Mouse (Mus musculus) heart, embryonic 16.5 days (tissue): ENCODE data around the gene Kcnk2. TPM values are rescaled to one million over a fixed set of nuclear protein-coding genes. Genes with fewer than 3 reads are reported as not detected.
"Not testable (repeated sequence)": the region's sequence is repeated elsewhere in the genome, so short reads cannot be mapped to it uniquely, and the experiment has no call there.

Experiments
- ATAC-seq: fragments of 200-750 bp; cut with Nextera tagmentation; replicated peaks from 2 replicates; pipeline ENCODE4 v1.8.0; 2017; ENCODE audit warnings: moderate number of reproducible peaks; ENCODE audit not compliant: insufficient read depth, low FRiP score; ENCODE audit errors: extremely low read depth
- H3K27ac ChIP-seq: fragments of 300-500 bp; sonication (generic); 2 replicates; pipeline ENCODE4 v1.5.1; 2014; ENCODE audit warnings: mild to moderate bottlenecking, low read length, control low read depth, moderate library complexity
- H3K27me3 ChIP-seq: fragments of 300-500 bp; sonication (generic); 2 replicates; pipeline ENCODE4 v1.6.1; 2014; ENCODE audit warnings: low read length, mixed read lengths; ENCODE audit not compliant: control insufficient read depth, insufficient read depth
- H3K36me3 ChIP-seq: fragments of 300-500 bp; sonication (generic); 2 replicates; pipeline ENCODE4 v1.6.1; 2014; ENCODE audit not compliant: control insufficient read depth, insufficient read depth
- H3K4me1 ChIP-seq: fragments of 300-500 bp; sonication (generic); 2 replicates; pipeline ENCODE4 v1.6.1; 2014; ENCODE audit warnings: low read length, mixed read lengths; ENCODE audit not compliant: control insufficient read depth, insufficient read depth
- H3K4me2 ChIP-seq: fragments of 300-500 bp; sonication (generic); 2 replicates; pipeline ENCODE4 v1.6.1; 2014; ENCODE audit warnings: low read depth, mild to moderate bottlenecking, control low read depth, low read length
- H3K4me3 ChIP-seq: fragments of 300-500 bp; sonication (generic); 2 replicates; pipeline ENCODE4 v1.5.1; 2014; ENCODE audit warnings: mild to moderate bottlenecking, control low read depth, low read length
- H3K9ac ChIP-seq: fragments of 300-500 bp; sonication (generic); 2 replicates; pipeline ENCODE4 v1.6.1; 2014; ENCODE audit warnings: low read length, control low read depth
- H3K9me3 ChIP-seq: fragments of 300-500 bp; sonication (generic); replicated peaks from 2 replicates; pipeline ENCODE4 v1.6.1; 2016; ENCODE audit warnings: low read length; ENCODE audit not compliant: control insufficient read depth
- WGBS: fragments of 180-500 bp; shearing (Covaris S2); extraction: QIAGEN DNeasy Blood & Tissue Kit; methylation state at CpG from one replicate; pipeline ENCODE4 v1.1.7; 2014; 5-methylcytosine and 5-hydroxymethylcytosine counted together
- polyA plus RNA-seq: library from polyadenylated mRNA; unstranded; fragments of >200 nt; fragmentation: Nextera tagmentation; extraction: Ambion mirVana; gene quantifications from 2 replicates; pipeline ENCODE4 v1.2.1, GENCODE M21; 2015

The Kcnk2 gene
- polyA plus RNA-seq, 1 experiment from 2014 or later: 1.4 TPM

DNA sequence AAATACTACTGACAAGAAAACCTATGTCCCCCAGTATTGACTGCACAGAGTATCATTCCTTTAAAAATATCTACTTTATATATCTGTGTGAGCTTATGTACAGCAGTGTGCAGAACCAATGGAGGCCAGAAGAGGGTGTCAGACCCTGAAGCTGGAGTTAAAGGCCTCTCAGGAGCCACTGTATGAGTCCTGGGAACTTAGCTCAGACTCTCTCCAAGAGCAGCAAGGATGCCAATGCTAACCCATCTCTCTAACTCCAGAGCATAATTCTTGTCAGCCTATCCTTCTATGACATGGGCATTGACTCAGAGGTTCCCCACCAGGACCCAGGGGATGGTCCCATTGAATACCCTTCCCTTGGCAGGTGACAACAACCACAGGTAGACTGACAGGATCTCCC lies 148.4 kb downstream of the Kcnk2 start:
- ATAC-seq: no peak
- Histone ChIP-seq H3K4me3 (no peak overlapping the region), H3K9ac (no peak overlapping the region), H3K4me2 (no peak overlapping the region), H3K4me1 (no peaks in the 10 kb centered on the region), H3K9me3 (0 out of 2 replicates have a peak, but pooled peaks cover 2% of the 10 kb centered on the region), H3K27me3 (no peaks in the 10 kb centered on the region), H3K36me3 (no peaks in the 10 kb centered on the region), H3K27ac (no peak overlapping the region)

DNA sequence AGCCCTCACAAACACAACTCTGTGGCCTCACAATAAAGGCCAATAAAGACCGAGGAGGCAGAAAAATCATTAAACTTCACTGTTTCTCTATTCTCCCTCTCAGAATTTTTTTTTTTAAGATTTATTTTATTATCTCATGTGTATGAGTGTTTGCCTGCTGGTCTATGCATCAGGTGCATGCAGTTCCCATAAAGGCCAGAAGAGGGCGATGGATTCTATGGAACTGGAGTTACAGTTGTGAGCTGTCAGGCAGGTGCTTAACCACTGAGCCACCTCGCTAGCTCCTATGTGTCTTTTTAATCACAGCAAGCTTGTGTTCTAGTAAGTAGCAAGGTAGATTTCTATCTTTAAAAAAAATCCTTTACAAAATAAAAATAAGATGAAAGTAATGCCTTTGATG lies 148.9 kb downstream of the Kcnk2 start:
- no peaks in the 10 kb centered on the region for H3K36me3 ChIP-seq
- no peak overlapping the region for H3K4me3 ChIP-seq
- 52% methylated on average over 3 of the region's 3 CpGs for WGBS
- no peak for ATAC-seq
- H3K9me3 ChIP-seq: 0 out of 2 replicates have a peak, but pooled peaks cover 2% of the 10 kb centered on the region
- H3K27ac ChIP-seq: no peak overlapping the region
- no peaks in the 10 kb centered on the region for H3K27me3 ChIP-seq
- H3K4me1 ChIP-seq: no peaks in the 10 kb centered on the region
- H3K9ac ChIP-seq: no peak overlapping the region
- no peak overlapping the region for H3K4me2 ChIP-seq

DNA sequence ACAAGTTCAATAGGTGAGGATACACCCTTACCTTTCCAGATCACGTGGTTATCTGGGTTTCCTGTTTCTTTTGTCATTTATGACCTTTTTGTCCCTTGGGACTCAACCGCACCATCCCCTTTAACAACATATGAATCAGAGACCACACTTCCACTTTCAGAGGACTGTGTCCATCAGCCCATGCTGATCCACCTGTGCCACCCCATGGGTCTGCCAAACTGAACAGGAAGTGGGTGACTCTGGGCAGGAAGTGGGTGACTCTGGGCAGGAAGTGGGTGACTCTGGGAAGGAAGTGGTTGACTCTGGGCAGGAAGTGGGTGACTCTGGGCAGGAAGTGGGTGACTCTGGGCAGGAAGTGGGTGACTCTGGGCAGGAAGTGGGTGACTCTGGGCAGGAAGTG lies 158.9 kb downstream of the Kcnk2 start:
- WGBS: 71% methylated on average over 2 of the region's 2 CpGs
- H3K9ac ChIP-seq, H3K27me3 ChIP-seq, H3K9me3 ChIP-seq, ATAC-seq, H3K4me1 ChIP-seq, H3K27ac ChIP-seq, H3K36me3 ChIP-seq, H3K4me2 ChIP-seq, H3K4me3 ChIP-seq: not testable (repeated sequence)

DNA sequence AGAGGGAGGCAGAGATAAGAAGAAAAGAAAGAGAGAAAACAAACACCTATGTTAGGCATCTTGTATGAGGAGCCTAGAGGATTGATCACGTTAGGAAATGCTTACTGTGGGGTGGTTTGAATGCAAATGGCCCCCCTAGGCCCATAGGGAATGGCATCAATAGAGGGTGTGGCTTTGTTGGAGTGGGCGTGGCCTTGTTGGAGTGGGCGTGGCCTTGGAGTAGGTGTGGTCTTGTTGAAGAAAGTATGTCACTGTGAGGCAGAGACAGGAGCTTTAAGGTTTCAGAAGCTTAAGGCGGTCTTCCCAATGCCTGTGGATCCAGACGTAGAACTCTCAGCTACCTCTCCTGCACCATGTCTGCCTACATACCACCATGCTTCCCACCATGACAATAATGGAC lies 166.8 kb downstream of the Kcnk2 start:
- H3K4me1 ChIP-seq: no peaks in the 10 kb centered on the region
- H3K27me3 ChIP-seq: no peaks in the 10 kb centered on the region
- no peaks in the 10 kb centered on the region for H3K9me3 ChIP-seq
- no peak overlapping the region for H3K27ac ChIP-seq
- no peak overlapping the region for H3K4me3 ChIP-seq
- 59% methylated on average over 5 of the region's 5 CpGs for WGBS
- no peak overlapping the region for H3K4me2 ChIP-seq
- H3K9ac ChIP-seq: no peak overlapping the region
- no peak for ATAC-seq
- H3K36me3 ChIP-seq: no peaks in the 10 kb centered on the region

DNA sequence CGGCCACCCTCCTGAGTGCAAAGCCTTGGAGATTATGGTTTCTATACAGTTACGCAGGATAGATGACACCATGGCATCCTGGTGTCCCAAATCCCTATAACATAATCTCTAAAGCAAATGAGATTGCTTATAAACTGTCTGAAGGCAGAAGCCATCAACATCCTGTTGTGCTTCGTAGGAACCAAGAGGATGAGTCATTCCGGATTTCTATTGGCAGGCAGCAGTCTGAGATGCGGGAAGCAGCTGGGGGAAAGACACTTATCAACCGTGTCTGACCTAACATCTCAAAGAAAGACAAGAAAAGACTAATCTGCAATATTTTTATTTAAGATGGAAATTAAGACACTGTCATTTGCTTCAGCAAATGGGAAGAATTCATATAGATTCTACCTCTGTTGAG lies 169.2 kb downstream of the Kcnk2 start:
- ATAC-seq: no peak
- Histone ChIP-seq H3K4me3 (no peak overlapping the region), H3K36me3 (no peaks in the 10 kb centered on the region), H3K27me3 (no peaks in the 10 kb centered on the region), H3K9ac (no peak overlapping the region), H3K4me1 (no peaks in the 10 kb centered on the region), H3K4me2 (no peak overlapping the region), H3K27ac (no peak overlapping the region), H3K9me3 (no peaks in the 10 kb centered on the region)
- WGBS: 54% methylated on average over 6 of the region's 6 CpGs

DNA sequence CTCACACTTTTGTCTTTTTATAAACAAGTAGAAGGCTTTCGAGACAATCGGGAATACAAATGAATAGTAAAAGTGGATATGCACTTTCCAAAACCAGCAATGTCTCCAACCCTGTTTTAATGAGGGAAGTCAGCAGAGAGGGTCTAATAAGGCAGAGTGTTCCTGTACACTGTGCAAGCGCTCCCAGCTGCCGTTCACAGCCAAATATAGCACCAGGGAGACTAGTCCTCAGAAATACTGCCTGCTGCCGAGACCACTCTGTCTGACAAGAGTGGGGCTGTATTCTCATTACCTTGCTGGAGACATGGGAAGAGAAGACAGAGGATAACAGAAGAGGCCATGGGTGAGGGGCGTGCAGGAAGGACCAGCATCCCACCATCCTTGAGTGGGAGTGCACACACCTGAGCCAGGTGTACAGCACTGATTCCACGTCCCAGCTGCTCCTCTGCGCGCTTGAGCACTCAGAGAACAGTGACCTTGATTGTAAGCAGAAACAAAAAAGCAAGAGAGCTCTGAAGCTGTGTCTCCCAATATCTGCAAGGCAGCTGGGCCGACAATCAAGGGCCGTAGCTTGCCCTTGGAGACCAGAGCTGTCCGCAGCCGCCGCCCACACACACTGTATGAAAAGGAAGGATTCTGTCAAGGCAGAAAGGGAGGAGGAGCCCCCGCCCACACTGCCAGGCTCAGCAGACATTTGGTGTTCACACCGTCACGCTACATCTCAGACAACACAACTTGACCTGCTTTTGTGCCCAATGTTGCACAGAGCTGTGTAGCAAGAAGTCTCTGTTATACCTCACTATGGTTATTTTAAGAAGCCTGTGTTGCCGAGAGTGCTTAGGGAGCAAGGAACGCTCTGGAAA lies 173.6 kb downstream of the Kcnk2 start:
- WGBS: 50% methylated on average over 19 of the region's 19 CpGs
- H3K4me2 ChIP-seq: peak overlapping the region; percentile 23; the same call in 1 of the 2 replicates

DNA sequence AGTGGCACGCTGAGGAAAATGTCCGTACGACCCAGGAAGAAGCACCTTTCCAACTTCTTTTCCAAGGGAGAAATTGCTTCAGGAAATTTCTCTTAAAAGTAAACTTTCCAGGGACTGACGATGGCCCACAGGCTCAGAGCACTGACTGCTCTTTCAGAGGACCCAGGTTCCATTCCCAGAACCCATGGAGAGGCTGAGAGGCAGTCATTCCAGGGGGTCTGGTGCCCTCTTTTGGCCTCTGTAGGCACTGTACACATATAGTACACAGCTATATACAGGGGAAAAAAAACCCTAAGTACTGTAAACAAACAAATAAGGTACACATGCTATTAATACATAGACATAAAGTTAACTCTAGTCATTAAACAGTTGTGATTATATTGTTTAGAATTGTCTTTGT lies 174.6 kb downstream of the Kcnk2 start:
- Histone ChIP-seq H3K27ac (no peak overlapping the region), H3K9me3 (no peaks in the 10 kb centered on the region), H3K9ac (no peak overlapping the region), H3K4me1 (no peaks in the 10 kb centered on the region), H3K27me3 (no peaks in the 10 kb centered on the region), H3K4me3 (no peak overlapping the region), H3K4me2 (no peak overlapping the region), H3K36me3 (no peaks in the 10 kb centered on the region)
- WGBS: 83% methylated on average over 4 of the region's 4 CpGs
- no peak for ATAC-seq

More for the DNA sequence above, 173.6 kb downstream of the Kcnk2 start:
- Histone ChIP-seq H3K9ac (no peak overlapping the region), H3K27ac (no peak overlapping the region), H3K27me3 (no peaks in the 10 kb centered on the region), H3K9me3 (no peaks in the 10 kb centered on the region), H3K4me1 (no peaks in the 10 kb centered on the region), H3K36me3 (no peaks in the 10 kb centered on the region), H3K4me3 (no peak overlapping the region)
- no peak for ATAC-seq

DNA sequence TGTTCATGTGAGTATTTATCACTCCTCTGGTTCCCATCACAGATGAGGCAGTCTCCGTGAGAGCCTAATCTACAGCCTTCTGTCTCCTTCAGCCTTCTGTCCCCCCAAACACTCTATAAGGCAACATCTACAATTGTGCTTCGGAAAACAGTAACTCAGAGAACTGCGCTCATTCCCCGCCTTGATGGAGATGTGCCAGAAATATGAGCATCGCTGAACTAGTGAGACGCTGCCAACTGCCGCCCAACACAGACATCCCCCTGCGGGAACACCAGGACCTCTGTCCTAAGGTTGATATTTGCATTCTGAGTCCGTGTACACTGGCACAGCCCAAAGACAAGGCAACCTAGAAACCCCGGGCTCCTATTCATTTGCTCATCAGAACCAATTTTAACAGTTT lies 183.0 kb downstream of the Kcnk2 start:
- H3K4me2 ChIP-seq: no peak overlapping the region
- H3K27ac ChIP-seq: no peak overlapping the region
- no peak for ATAC-seq
- WGBS: 63% methylated on average over 10 of the region's 10 CpGs
- H3K36me3 ChIP-seq: no peaks in the 10 kb centered on the region
- peaks cover 3% of the 10 kb centered on the region; the same call in 1 of the 2 replicates for H3K4me1 ChIP-seq
- no peak overlapping the region for H3K9ac ChIP-seq
- H3K4me3 ChIP-seq: no peak overlapping the region
- no peaks in the 10 kb centered on the region for H3K27me3 ChIP-seq
- H3K9me3 ChIP-seq: no peaks in the 10 kb centered on the region

DNA sequence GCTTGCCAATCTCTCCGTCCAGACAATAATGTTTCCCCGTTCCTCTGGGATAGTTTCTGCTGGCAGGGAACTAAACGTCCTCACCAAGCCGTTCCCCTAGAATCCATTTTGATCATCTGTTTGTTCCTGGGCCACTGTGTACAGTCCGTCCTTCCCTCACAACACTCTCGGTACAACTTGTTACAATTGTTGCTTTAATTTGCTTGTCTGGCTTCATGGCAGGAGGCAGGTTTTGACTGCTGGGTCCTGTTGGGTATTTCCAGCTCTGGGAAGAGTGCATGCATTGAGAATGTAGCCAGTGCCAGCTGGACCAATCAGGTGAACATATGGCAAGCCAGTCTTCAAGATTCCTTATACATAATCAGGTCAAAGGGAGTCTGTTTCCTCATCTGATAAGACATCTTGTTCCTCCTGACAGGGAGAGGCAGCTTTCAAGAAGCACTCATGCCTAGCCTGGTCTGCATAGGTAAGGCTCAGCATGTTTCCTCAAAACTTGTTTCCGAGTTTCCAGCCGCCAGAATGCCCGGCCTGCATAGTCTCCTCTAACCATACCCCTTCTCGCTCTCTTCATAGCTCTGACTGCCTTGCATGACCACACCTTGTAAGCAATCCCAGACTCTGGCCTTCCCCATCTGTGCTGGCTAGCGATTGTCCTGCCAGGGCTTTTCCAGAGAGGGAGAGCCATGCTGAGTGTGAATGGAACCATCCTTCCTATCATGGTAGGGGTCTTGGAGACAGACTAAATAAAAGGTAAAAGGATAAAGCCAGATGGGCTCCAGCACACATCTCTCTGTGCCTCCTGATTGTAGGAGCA lies 184.1 kb downstream of the Kcnk2 start:
- Histone ChIP-seq H3K4me1 (peaks cover 3% of the 10 kb centered on the region; the same call in 1 of the 2 replicates), H3K36me3 (no peaks in the 10 kb centered on the region), H3K27me3 (no peaks in the 10 kb centered on the region), H3K4me3 (no peak overlapping the region), H3K4me2 (no peak overlapping the region), H3K9me3 (no peaks in the 10 kb centered on the region), H3K27ac (no peak overlapping the region), H3K9ac (no peak overlapping the region)
- ATAC-seq: no peak
- WGBS: 80% methylated on average over 11 of the region's 11 CpGs
